Mouse (Mus musculus) lung, embryonic 15.5 days (tissue): ENCODE measurements at regions not wholly inside any gene's neighbourhood (a gene's known extent, or its start where the extent isn't known, plus 50 kb on each side); places are given as distances from the start of the nearest gene placed in this dataset.
"Not testable (repeated sequence)": the region's sequence is repeated elsewhere in the genome, so short reads cannot be mapped to it uniquely, and the experiment has no call there.

Source experiments
- ATAC-seq: fragments of 200-750 bp; cut with Nextera tagmentation; 2 replicates; pipeline ENCODE4 v1.8.0; 2017; ENCODE audit warnings: moderate number of reproducible peaks, borderline replicate concordance; ENCODE audit not compliant: low FRiP score, low TSS enrichment; ENCODE audit errors: extremely low read depth
- H3K27ac ChIP-seq: fragments of 300-500 bp; sonication (generic); 2 replicates; pipeline ENCODE4 v1.5.1; 2015; ENCODE audit warnings: moderate library complexity, mild to moderate bottlenecking, inconsistent platforms
- H3K27me3 ChIP-seq: fragments of 300-500 bp; sonication (generic); 2 replicates; pipeline ENCODE4 v1.6.1; 2015; ENCODE audit warnings: inconsistent platforms
- H3K36me3 ChIP-seq: fragments of 300-500 bp; sonication (generic); 2 replicates; pipeline ENCODE4 v1.6.1; 2015; ENCODE audit warnings: inconsistent platforms
- H3K4me1 ChIP-seq: fragments of 300-500 bp; sonication (generic); 2 replicates; pipeline ENCODE4 v1.6.1; 2015; ENCODE audit warnings: inconsistent platforms
- H3K4me2 ChIP-seq: fragments of 300-500 bp; sonication (generic); 2 replicates; pipeline ENCODE4 v1.6.1; 2015; ENCODE audit warnings: inconsistent platforms, mild to moderate bottlenecking, moderate library complexity
- H3K4me3 ChIP-seq: fragments of 300-500 bp; sonication (generic); 2 replicates; pipeline ENCODE4 v1.5.1; 2015; ENCODE audit warnings: mild to moderate bottlenecking, inconsistent platforms
- H3K9ac ChIP-seq: fragments of 300-500 bp; sonication (generic); 2 replicates; pipeline ENCODE4 v1.6.1; 2015; ENCODE audit warnings: inconsistent platforms
- H3K9me3 ChIP-seq: fragments of 300-500 bp; sonication (generic); 2 replicates; pipeline ENCODE4 v1.6.1; 2016; ENCODE audit warnings: inconsistent platforms
- WGBS: fragments of 180-500 bp; shearing (Covaris S2); methylation state at CpG from one replicate; pipeline ENCODE4 v1.1.7; 2015; 5-methylcytosine and 5-hydroxymethylcytosine counted together

DNA sequence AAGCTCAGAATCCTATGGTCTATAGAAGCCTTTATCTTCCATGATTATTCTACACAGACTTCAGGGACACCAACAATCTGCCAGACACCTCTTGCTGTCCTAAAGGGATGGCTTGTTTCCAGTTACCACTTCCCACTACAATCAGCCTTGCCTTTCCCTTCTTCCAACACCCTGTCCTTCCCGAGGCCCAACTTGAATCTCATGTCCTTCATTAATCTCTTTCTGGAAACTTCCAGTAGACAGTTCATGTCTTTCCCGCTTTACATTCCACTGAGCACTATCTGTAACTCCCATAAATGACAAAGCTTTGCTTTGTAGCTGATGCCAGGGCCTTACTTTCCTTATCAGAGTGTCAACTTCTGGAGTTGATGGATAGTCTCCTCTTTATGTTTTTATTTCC, 138.5 kb downstream of the Rdh14 start:
- Histone ChIP-seq H3K4me2 (no peak overlapping the region), H3K27me3 (no peaks in the 10 kb centered on the region), H3K9me3 (no peaks in the 10 kb centered on the region), H3K27ac (no peak overlapping the region), H3K9ac (no peak overlapping the region), H3K36me3 (no peaks in the 10 kb centered on the region), H3K4me1 (0 out of 2 replicates have a peak, but pooled peaks cover 3% of the 10 kb centered on the region), H3K4me3 (no peak overlapping the region)
- peak; percentile 78 for ATAC-seq
- WGBS, result 31% methylated on average over 2 of the region's 2 CpGs

DNA sequence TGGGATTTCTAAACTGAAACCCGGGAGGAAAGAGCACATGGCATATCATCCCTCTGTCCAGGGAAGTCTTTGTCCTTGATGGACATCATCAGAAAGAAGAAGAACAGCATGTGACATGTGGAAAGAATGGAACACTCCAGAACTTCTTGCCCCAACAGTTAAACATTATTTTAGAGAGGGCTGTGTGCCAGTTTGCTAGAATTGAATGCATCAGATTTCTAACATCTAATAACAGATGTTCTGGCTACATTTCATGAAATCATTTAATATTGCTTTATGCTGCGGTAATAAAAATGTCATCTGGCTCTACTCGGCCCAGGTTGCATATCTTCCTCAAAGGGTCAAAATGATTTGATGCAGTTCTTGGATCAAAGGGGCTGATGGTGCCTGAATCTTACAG, 140.4 kb downstream of the Rdh14 start:
- no peak overlapping the region for H3K9ac ChIP-seq
- no peaks in the 10 kb centered on the region for H3K27me3 ChIP-seq
- no peak for ATAC-seq
- no peaks in the 10 kb centered on the region for H3K9me3 ChIP-seq
- WGBS, result 62% methylated on average over 3 of the region's 3 CpGs
- H3K4me3 ChIP-seq, result no peak overlapping the region
- H3K27ac ChIP-seq, result no peak overlapping the region
- no peak overlapping the region for H3K4me2 ChIP-seq
- no peaks in the 10 kb centered on the region for H3K36me3 ChIP-seq
- no peaks in the 10 kb centered on the region for H3K4me1 ChIP-seq

DNA sequence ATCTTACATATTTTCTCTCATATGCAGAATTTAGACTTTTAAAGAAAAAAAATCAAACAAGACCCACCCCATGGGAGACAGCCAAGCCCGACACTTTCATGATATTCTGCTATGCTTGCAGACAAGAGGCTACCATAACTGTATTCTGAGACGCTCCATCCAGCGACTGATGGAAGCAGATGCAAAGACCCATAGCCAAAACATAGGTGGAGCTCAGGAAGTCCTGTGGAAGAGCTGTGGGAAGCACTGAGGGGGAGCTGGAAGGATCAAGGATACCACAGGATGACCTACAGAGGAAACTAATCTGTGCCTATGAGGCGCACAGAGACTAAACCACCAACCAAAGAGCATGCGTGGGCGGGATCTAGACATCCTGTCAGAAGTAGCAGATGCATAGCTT, 143.4 kb downstream of the Rdh14 start:
- Histone ChIP-seq H3K4me3 (no peak overlapping the region), H3K27me3 (no peaks in the 10 kb centered on the region), H3K36me3 (no peaks in the 10 kb centered on the region), H3K4me2 (no peak overlapping the region), H3K9me3 (no peaks in the 10 kb centered on the region), H3K4me1 (no peaks in the 10 kb centered on the region), H3K9ac (no peak overlapping the region), H3K27ac (no peak overlapping the region)
- WGBS, result 77% methylated on average over 6 of the region's 6 CpGs
- no peak for ATAC-seq

DNA sequence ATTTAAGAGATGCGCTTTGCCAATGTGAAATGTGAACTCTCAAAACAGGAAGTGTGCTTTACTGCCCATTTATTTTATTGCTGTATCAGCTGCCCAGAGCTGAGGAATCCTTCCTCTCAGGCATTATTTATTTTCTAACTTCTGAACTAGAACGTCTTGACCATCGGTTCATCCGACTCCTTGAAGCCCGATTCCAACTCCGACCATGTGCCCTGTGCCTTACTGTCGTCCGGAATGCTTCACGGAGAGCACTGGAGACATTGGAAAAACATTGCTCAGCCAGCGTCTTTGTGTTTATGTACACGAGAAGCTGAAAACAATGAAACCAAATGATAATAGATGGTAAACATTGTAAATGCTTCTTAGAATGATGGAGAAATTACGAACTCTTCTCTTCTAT, 145.7 kb downstream of the Rdh14 start:
- ATAC-seq, result no peak
- H3K4me3 ChIP-seq, result no peak overlapping the region
- no peak overlapping the region for H3K27ac ChIP-seq
- 53% methylated on average over 12 of the region's 12 CpGs for WGBS
- H3K36me3 ChIP-seq, result no peaks in the 10 kb centered on the region
- H3K9me3 ChIP-seq, result no peaks in the 10 kb centered on the region
- no peak overlapping the region for H3K4me2 ChIP-seq
- no peaks in the 10 kb centered on the region for H3K4me1 ChIP-seq
- no peaks in the 10 kb centered on the region for H3K27me3 ChIP-seq
- no peak overlapping the region for H3K9ac ChIP-seq

DNA sequence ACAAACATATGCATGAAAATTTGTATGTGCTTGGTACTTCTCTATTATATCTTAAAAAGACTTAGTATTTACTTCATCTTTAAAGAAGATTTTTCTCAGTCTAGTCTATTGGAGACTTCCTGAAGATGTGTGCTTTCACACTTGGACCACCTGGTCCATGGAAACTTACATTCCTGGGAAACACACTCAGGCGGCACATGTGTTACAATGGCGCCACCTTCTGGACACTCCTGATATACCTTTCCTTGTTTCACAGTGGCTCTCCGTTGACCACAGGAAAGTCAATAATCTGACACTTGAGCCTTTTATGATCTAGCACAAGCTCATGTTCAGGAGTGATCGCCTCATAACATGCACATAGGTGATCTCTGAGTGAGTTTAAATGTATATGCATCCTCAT, 146.5 kb downstream of the Rdh14 start:
- ATAC-seq, result no peak
- H3K9ac ChIP-seq, result no peak overlapping the region
- no peaks in the 10 kb centered on the region for H3K36me3 ChIP-seq
- no peaks in the 10 kb centered on the region for H3K4me1 ChIP-seq
- no peaks in the 10 kb centered on the region for H3K27me3 ChIP-seq
- H3K4me2 ChIP-seq, result no peak overlapping the region
- H3K9me3 ChIP-seq, result no peaks in the 10 kb centered on the region
- H3K27ac ChIP-seq, result no peak overlapping the region
- 2% methylated on average over 4 of the region's 4 CpGs for WGBS
- H3K4me3 ChIP-seq, result no peak overlapping the region

DNA sequence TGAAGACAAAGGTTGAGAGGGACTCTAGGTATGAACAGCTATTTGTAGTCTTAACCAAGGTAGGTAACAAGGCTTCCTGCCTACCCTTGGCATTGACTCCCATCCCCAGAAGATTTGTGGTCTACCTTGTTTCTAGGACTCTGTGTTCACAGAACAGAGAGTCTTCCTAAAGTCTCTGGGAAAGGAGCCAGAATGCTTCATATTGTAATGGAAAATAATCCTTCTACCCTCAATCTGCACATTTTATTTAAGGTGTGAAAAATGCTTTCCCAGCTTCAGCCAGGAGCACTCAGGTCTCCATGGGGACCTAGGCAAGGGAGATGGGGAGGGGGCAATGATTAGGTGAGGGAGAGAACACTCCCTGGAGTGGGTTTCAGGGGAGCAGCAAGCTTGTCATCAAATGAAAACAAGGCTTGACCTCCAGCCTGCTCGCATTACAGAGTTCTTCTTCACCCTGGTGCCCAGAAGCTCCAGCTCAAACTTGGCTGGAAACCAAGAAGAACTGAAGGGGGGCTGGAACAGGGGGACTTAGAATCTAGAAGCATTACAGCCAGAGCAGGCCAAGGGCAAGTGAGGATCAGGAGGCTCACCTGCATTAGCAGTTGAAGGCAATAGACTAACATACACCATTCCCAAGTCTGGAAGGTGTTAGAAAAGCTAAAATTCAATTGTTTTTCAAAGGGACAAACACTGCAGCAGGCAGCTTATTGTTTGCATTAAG, 159.1 kb downstream of the Rdh14 start:
- H3K4me1 ChIP-seq, result no peaks in the 10 kb centered on the region
- no peak overlapping the region for H3K9ac ChIP-seq
- H3K36me3 ChIP-seq, result no peaks in the 10 kb centered on the region
- no peaks in the 10 kb centered on the region for H3K27me3 ChIP-seq
- no peaks in the 10 kb centered on the region for H3K9me3 ChIP-seq
- H3K4me2 ChIP-seq, result no peak overlapping the region
- H3K27ac ChIP-seq, result no peak overlapping the region
- ATAC-seq, result no peak
- 14% methylated on average over 1 of the region's 1 CpGs for WGBS
- H3K4me3 ChIP-seq, result no peak overlapping the region

DNA sequence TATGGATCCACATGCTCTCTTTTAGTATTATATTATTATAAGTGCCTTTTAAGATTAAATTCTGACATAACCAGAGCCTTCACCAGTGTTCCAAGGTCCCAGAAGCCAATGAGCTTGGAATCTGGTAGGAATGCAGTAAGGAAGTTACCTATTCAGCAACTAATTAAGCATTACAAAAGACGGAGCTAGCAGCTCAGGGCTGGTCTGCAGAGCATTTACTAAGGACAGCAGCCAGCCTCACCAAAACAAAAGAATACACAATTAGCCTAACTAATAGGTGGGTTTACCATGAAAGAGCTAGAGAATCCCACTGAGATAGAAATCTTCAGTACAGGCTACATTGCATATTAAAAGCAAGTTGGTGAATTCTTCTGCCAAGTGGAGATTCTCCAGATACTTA, 164.1 kb downstream of the Rdh14 start:
- not testable (repeated sequence) for H3K36me3 ChIP-seq, H3K27ac ChIP-seq, H3K27me3 ChIP-seq, H3K4me2 ChIP-seq, H3K9me3 ChIP-seq, ATAC-seq, H3K4me3 ChIP-seq, H3K9ac ChIP-seq, H3K4me1 ChIP-seq
- 93% methylated on average over 1 of the region's 1 CpGs for WGBS

DNA sequence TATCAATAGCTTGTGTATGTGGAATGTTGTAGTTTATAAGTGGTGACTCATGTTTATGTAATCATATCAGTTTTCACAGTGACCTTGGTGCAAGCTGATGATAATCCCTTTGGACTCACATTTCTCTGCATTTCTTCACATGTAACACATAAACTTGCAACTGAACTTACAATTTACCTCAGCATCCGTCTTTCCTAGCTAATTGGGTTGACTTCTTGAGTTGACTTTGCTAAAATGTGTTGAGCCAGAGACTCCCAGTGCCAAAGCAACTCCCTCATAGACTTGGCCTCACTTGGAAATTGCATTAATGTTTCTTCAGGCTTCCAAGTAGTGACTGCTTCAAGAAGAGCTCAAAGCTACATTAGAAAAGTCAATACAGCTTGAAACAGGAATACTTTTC, 172.4 kb downstream of the Rdh14 start:
- 20% methylated on average over 1 of the region's 1 CpGs for WGBS
- ATAC-seq, result no peak

DNA sequence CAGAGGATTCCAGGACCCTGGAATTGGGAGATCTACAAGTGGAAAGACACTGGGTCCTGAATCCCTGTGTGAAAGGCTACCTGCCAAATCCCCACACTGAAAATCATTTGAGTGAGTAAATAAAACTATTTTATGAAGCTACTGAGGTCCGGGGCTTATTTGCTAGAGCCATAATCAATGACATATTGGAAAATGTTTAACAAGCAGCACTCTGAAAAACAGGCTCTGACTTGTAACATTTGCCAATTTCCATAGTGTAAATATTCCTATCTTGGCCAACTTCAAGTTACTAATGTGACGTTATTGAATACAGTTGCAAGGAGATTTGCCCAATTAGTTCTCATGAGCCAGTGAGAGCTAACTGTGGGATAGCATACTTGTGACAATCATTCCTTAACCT, 177.3 kb downstream of the Rdh14 start:
- Histone ChIP-seq H3K36me3 (no peaks in the 10 kb centered on the region), H3K27me3 (no peaks in the 10 kb centered on the region), H3K9me3 (no peaks in the 10 kb centered on the region), H3K4me2 (no peak overlapping the region), H3K4me1 (no peaks in the 10 kb centered on the region), H3K9ac (no peak overlapping the region), H3K27ac (no peak overlapping the region), H3K4me3 (no peak overlapping the region)
- ATAC-seq, result no peak
- WGBS, result 67% methylated on average over 2 of the region's 2 CpGs

More for the DNA sequence above, 172.4 kb downstream of the Rdh14 start:
- H3K4me2 ChIP-seq, result no peak overlapping the region
- H3K9ac ChIP-seq, result no peak overlapping the region
- H3K36me3 ChIP-seq, result no peaks in the 10 kb centered on the region
- H3K4me3 ChIP-seq, result no peak overlapping the region
- no peak overlapping the region for H3K27ac ChIP-seq
- no peaks in the 10 kb centered on the region for H3K9me3 ChIP-seq
- no peaks in the 10 kb centered on the region for H3K4me1 ChIP-seq
- H3K27me3 ChIP-seq, result no peaks in the 10 kb centered on the region

DNA sequence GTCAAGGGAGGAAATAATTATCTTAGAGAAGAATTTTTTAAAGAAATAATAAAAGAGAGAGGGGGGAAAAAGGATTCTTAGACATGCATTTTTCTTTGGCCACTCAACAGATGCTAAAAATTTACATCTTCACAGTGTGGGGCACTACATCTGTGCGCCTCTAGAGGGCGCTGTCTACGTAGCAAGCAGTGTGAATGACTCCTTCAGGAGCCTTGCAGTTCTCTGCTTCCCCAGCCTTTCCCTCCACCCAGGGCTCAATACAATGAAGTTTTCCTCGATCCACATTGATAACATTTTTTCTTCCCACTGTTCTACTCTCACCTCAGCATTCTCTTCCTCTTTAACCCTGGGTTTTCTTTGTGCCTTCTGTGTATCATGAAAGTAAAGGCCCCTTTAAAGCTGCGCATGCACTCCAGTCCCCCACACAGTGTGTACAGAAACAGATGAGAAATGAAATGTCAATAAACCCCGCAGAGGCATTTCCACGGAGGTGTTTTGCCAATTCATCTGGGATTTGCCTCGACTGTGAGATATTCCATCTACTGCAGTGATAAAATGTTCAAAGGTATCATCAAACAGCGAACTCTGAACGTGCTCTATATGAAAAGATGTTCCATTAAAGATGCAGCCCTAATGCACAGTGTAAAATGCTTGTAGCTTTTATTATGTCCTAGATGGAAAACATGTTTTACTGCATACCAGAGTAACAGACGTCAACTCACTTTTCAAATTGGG, 181.2 kb downstream of the Rdh14 start:
- WGBS, result 46% methylated on average over 11 of the region's 11 CpGs
- no peak for ATAC-seq
- Histone ChIP-seq H3K4me1 (no peaks in the 10 kb centered on the region), H3K4me2 (no peak overlapping the region), H3K9me3 (no peaks in the 10 kb centered on the region), H3K27me3 (no peaks in the 10 kb centered on the region), H3K9ac (no peak overlapping the region), H3K36me3 (no peaks in the 10 kb centered on the region), H3K27ac (no peak overlapping the region), H3K4me3 (no peak overlapping the region)

DNA sequence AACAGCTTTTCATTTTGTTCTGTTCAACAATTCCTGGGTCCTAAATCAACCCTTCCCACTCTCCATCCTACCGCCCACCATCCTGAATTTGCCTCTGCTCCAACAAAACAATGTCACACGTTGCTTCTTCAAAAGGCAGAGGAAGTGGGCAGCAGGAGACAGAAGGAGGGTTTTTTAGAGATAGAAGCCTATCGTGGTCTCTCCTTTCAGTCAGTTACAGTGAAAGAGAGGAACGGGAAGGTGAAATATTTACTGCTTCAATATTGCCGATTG, 181.7 kb downstream of the Rdh14 start:
- WGBS, result 48% methylated on average over 5 of the region's 5 CpGs
- no peak overlapping the region for H3K27ac ChIP-seq
- H3K4me2 ChIP-seq, result no peak overlapping the region
- no peaks in the 10 kb centered on the region for H3K4me1 ChIP-seq
- no peak for ATAC-seq
- H3K9ac ChIP-seq, result no peak overlapping the region
- no peaks in the 10 kb centered on the region for H3K9me3 ChIP-seq
- H3K4me3 ChIP-seq, result no peak overlapping the region
- no peaks in the 10 kb centered on the region for H3K36me3 ChIP-seq
- no peaks in the 10 kb centered on the region for H3K27me3 ChIP-seq

DNA sequence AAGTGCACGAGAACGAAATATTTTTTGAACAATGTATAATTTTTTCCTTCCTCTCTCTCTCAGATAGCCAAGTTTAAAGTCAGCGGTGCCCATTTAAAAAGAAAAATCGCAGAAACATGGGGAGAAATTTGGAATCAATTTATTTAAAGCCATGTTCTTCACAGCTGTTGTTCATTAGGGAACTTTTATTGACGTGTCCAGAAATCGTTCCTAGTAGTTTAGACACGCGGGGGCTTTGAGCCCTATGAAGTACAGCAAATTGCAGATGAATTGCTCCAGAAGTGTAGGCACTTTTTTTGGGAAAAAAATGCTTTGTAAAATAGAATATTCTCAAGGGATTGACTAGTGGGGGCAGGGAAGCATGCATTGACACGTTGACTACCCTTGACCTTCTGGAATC, 182.8 kb downstream of the Rdh14 start:
- no peak overlapping the region for H3K27ac ChIP-seq
- ATAC-seq, result no peak
- 69% methylated on average over 9 of the region's 9 CpGs for whole genome bisulfite sequencing

More for the DNA sequence above, 182.8 kb downstream of the Rdh14 start:
- Histone ChIP-seq H3K4me2 (no peak overlapping the region), H3K36me3 (no peaks in the 10 kb centered on the region), H3K9ac (no peak overlapping the region), H3K9me3 (no peaks in the 10 kb centered on the region), H3K27me3 (no peaks in the 10 kb centered on the region), H3K4me1 (no peaks in the 10 kb centered on the region), H3K4me3 (no peak overlapping the region)
